Mouse (Mus musculus): ENCODE measurements around the gene Efcab8. TPM values are rescaled to one million over a fixed set of nuclear protein-coding genes. Genes with fewer than 3 reads are reported as not detected.
A peak's percentile ranks its signal among the peaks of the same experiment; 100 is the strongest.

Efcab8 gene
- under 1 TPM; 0.14 to 0.41 TPM for total RNA-seq (2021)
- long read RNA-seq, experiment 1, result 0 reads
- long read RNA-seq, experiment 2, result 0 reads

- DNase-seq (ENCODE audit: low spot score in 2 of 2), result no peak
These were observed at the start of gene Efcab8 for GRCm38 (mm10) chr2:153779394-153779981. TSS of gene Efcab8 (plus strand) at chr2:153779931.

- no peak for DNase-seq (ENCODE audit: low spot score in 2 of 2)
These were observed 45.7 kb upstream of the Efcab8 start for GRCm38 (mm10) chr2:153734033-153734432.

- DNase-seq (ENCODE audit: low spot score in 2 of 2), result peak; percentile 99 to 100
These were observed 39.0 kb upstream of the Efcab8 start, which contains the start of gene Mapre1 for GRCm38 (mm10) chr2:153740500-153741436. TSS of gene Mapre1 (plus strand) at chr2:153741274.

GRCm38 (mm10) chr2:153741437-153742065 lies 38.2 kb upstream of the Efcab8 start:
- peak; percentile 35 to 42 for DNase-seq (ENCODE audit: low spot score in 2 of 2)

- no peak for DNase-seq (ENCODE audit: low spot score in 2 of 2)
These were observed 31.7 kb upstream of the Efcab8 start for GRCm38 (mm10) chr2:153747994-153748393.

GRCm38 (mm10) chr2:153750363-153750762 lies 29.4 kb upstream of the Efcab8 start:
- DNase-seq (ENCODE audit: low spot score in 2 of 2), result no peak

- no peak for DNase-seq (ENCODE audit: low spot score in 2 of 2)
These were observed 17.6 kb upstream of the Efcab8 start for GRCm38 (mm10) chr2:153762121-153762520.

- DNase-seq (ENCODE audit: low spot score in 2 of 2), result no peak
These were observed 12.2 kb upstream of the Efcab8 start for GRCm38 (mm10) chr2:153767484-153767883.

GRCm38 (mm10) chr2:153768881-153769280 lies 10.8 kb upstream of the Efcab8 start:
- DNase-seq (ENCODE audit: low spot score in 2 of 2), result no peak

GRCm38 (mm10) chr2:153772950-153773349 lies 6.8 kb upstream of the Efcab8 start:
- DNase-seq (ENCODE audit: low spot score in 2 of 2), result no peak

- DNase-seq (ENCODE audit: low spot score in 2 of 2), result no peak
These were observed 4.3 kb upstream of the Efcab8 start for GRCm38 (mm10) chr2:153775472-153775871.

GRCm38 (mm10) chr2:153778638-153779362 lies 931 bp upstream of the Efcab8 start:
- peak; percentile 42 to 45 for DNase-seq (ENCODE audit: low spot score in 2 of 2)

- DNase-seq (ENCODE audit: low spot score in 2 of 2), result no peak
These were observed 1.4 kb downstream of the Efcab8 start for GRCm38 (mm10) chr2:153781181-153781580.

- peak in 1 of 2 experiments; percentile 12 for DNase-seq (ENCODE audit: low spot score in 2 of 2)
These were observed 4.9 kb downstream of the Efcab8 start for GRCm38 (mm10) chr2:153784668-153785067.

GRCm38 (mm10) chr2:153793366-153793765 lies 13.6 kb downstream of the Efcab8 start:
- DNase-seq (ENCODE audit: low spot score in 2 of 2), result no peak

- peak in 1 of 2 experiments; percentile 26 for DNase-seq (ENCODE audit: low spot score in 2 of 2)
These were observed 15.4 kb downstream of the Efcab8 start for GRCm38 (mm10) chr2:153795090-153795489.

GRCm38 (mm10) chr2:153807464-153807863 lies 27.7 kb downstream of the Efcab8 start:
- DNase-seq (ENCODE audit: low spot score in 2 of 2), result peak; percentile 58 to 63

- no peak for DNase-seq (ENCODE audit: low spot score in 2 of 2)
These were observed 28.4 kb downstream of the Efcab8 start for GRCm38 (mm10) chr2:153808146-153808545.

- DNase-seq (ENCODE audit: low spot score in 2 of 2), result no peak
These were observed 29.1 kb downstream of the Efcab8 start for GRCm38 (mm10) chr2:153808841-153809240.

GRCm38 (mm10) chr2:153809921-153810320 lies 30.2 kb downstream of the Efcab8 start:
- DNase-seq (ENCODE audit: low spot score in 2 of 2), result no peak

- DNase-seq (ENCODE audit: low spot score in 2 of 2), result no peak
These were observed 42.3 kb downstream of the Efcab8 start for GRCm38 (mm10) chr2:153822005-153822543.

Data from layer of hippocampus, postnatal 14 days (tissue).